Mouse (Mus musculus): ENCODE measurements around the gene Padi6. TPM values are rescaled to one million over a fixed set of nuclear protein-coding genes. Genes with fewer than 3 reads are reported as not detected.
A peak's percentile ranks its signal among the peaks of the same experiment; 100 is the strongest.

Gene Padi6
- polyA plus RNA-seq, 1 experiment: not detected

GRCm38 (mm10) chr4:140726907-140727306, 15.5 kb downstream of the Padi6 start:
- Histone ChIP-seq H3K4me3 (ENCODE audit: insufficient read depth, low read length) (no peak overlapping the region), H3K4me1 (ENCODE audit: control insufficient read depth, insufficient read depth, low read length) (no peaks in the 10 kb centered on the region), H3K27ac (ENCODE audit: insufficient read depth, low read length) (no peak overlapping the region)
- no peak for TF ChIP-seq CTCF (IDR thresholded peaks at IDR 0.05; ENCODE audit: borderline replicate concordance, insufficient read depth, low read length)
- TF ChIP-seq POLR2A (IDR thresholded peaks at IDR 0.05; ENCODE audit: low read depth, low read length): no peak

- TF ChIP-seq POLR2A (IDR thresholded peaks at IDR 0.05; ENCODE audit: low read depth, low read length) (no peak), CTCF (IDR thresholded peaks at IDR 0.05; ENCODE audit: borderline replicate concordance, insufficient read depth, low read length) (no peak)
- no peak overlapping the region for H3K27ac ChIP-seq (ENCODE audit: insufficient read depth, low read length)
- no peaks in the 10 kb centered on the region for H3K4me1 ChIP-seq (ENCODE audit: control insufficient read depth, insufficient read depth, low read length)
- H3K4me3 ChIP-seq (ENCODE audit: insufficient read depth, low read length): no peak overlapping the region
Measured at GRCm38 (mm10) chr4:140724739-140725138, 17.7 kb downstream of the Padi6 start.

GRCm38 (mm10) chr4:140723801-140724200, 18.6 kb downstream of the Padi6 start:
- TF ChIP-seq CTCF (IDR thresholded peaks at IDR 0.05; ENCODE audit: borderline replicate concordance, insufficient read depth, low read length) (0 out of 2 replicates have a peak, but pooled peaks have one; percentile 11), POLR2A (IDR thresholded peaks at IDR 0.05; ENCODE audit: low read depth, low read length) (no peak)
- Histone ChIP-seq H3K27ac (ENCODE audit: insufficient read depth, low read length) (no peak overlapping the region), H3K4me3 (ENCODE audit: insufficient read depth, low read length) (no peak overlapping the region)

GRCm38 (mm10) chr4:140723192-140723591, 19.3 kb downstream of the Padi6 start:
- no peaks in the 10 kb centered on the region for H3K4me1 ChIP-seq (ENCODE audit: control insufficient read depth, insufficient read depth, low read length)
- no peak for TF ChIP-seq CTCF (IDR thresholded peaks at IDR 0.05; ENCODE audit: borderline replicate concordance, insufficient read depth, low read length)
- no peak for TF ChIP-seq POLR2A (IDR thresholded peaks at IDR 0.05; ENCODE audit: low read depth, low read length)
- H3K27ac ChIP-seq (ENCODE audit: insufficient read depth, low read length): no peak overlapping the region
- H3K4me3 ChIP-seq (ENCODE audit: insufficient read depth, low read length): no peak overlapping the region

More at GRCm38 (mm10) chr4:140723801-140724200, 18.6 kb downstream of the Padi6 start:
- no peaks in the 10 kb centered on the region for H3K4me1 ChIP-seq (ENCODE audit: control insufficient read depth, insufficient read depth, low read length)

GRCm38 (mm10) chr4:140722710-140723109, 19.7 kb downstream of the Padi6 start:
- H3K4me3 ChIP-seq (ENCODE audit: insufficient read depth, low read length): no peak overlapping the region
- H3K27ac ChIP-seq (ENCODE audit: insufficient read depth, low read length): no peak overlapping the region
- TF ChIP-seq POLR2A (IDR thresholded peaks at IDR 0.05; ENCODE audit: low read depth, low read length): no peak
- no peak for TF ChIP-seq CTCF (IDR thresholded peaks at IDR 0.05; ENCODE audit: borderline replicate concordance, insufficient read depth, low read length)
- no peaks in the 10 kb centered on the region for H3K4me1 ChIP-seq (ENCODE audit: control insufficient read depth, insufficient read depth, low read length)

- no peak for TF ChIP-seq CTCF (IDR thresholded peaks at IDR 0.05; ENCODE audit: borderline replicate concordance, insufficient read depth, low read length)
- H3K27ac ChIP-seq (ENCODE audit: insufficient read depth, low read length): no peak overlapping the region
- no peaks in the 10 kb centered on the region for H3K4me1 ChIP-seq (ENCODE audit: control insufficient read depth, insufficient read depth, low read length)
- H3K4me3 ChIP-seq (ENCODE audit: insufficient read depth, low read length): no peak overlapping the region
Measured at GRCm38 (mm10) chr4:140721968-140722490, 20.4 kb downstream of the Padi6 start.

GRCm38 (mm10) chr4:140720091-140720490, 22.4 kb downstream of the Padi6 start:
- Histone ChIP-seq H3K4me3 (ENCODE audit: insufficient read depth, low read length) (no peak overlapping the region), H3K27ac (ENCODE audit: insufficient read depth, low read length) (no peak overlapping the region), H3K4me1 (ENCODE audit: control insufficient read depth, insufficient read depth, low read length) (no peaks in the 10 kb centered on the region)
- TF ChIP-seq POLR2A (IDR thresholded peaks at IDR 0.05; ENCODE audit: low read depth, low read length): no peak
- TF ChIP-seq CTCF (IDR thresholded peaks at IDR 0.05; ENCODE audit: borderline replicate concordance, insufficient read depth, low read length): no peak

- Histone ChIP-seq H3K4me1 (ENCODE audit: control insufficient read depth, insufficient read depth, low read length) (no peaks in the 10 kb centered on the region), H3K27ac (ENCODE audit: insufficient read depth, low read length) (no peak overlapping the region), H3K4me3 (ENCODE audit: insufficient read depth, low read length) (no peak overlapping the region)
- TF ChIP-seq CTCF (IDR thresholded peaks at IDR 0.05; ENCODE audit: borderline replicate concordance, insufficient read depth, low read length) (no peak), POLR2A (IDR thresholded peaks at IDR 0.05; ENCODE audit: low read depth, low read length) (no peak)
Measured at GRCm38 (mm10) chr4:140718436-140718835, 24.0 kb downstream of the Padi6 start.

GRCm38 (mm10) chr4:140716994-140717393, 25.4 kb downstream of the Padi6 start:
- no peak for TF ChIP-seq POLR2A (IDR thresholded peaks at IDR 0.05; ENCODE audit: low read depth, low read length)
- TF ChIP-seq CTCF (IDR thresholded peaks at IDR 0.05; ENCODE audit: borderline replicate concordance, insufficient read depth, low read length): no peak
- Histone ChIP-seq H3K4me3 (ENCODE audit: insufficient read depth, low read length) (no peak overlapping the region), H3K27ac (ENCODE audit: insufficient read depth, low read length) (no peak overlapping the region), H3K4me1 (ENCODE audit: control insufficient read depth, insufficient read depth, low read length) (no peaks in the 10 kb centered on the region)

GRCm38 (mm10) chr4:140714586-140714985, 27.9 kb downstream of the Padi6 start:
- TF ChIP-seq POLR2A (IDR thresholded peaks at IDR 0.05; ENCODE audit: low read depth, low read length): no peak
- no peak for TF ChIP-seq CTCF (IDR thresholded peaks at IDR 0.05; ENCODE audit: borderline replicate concordance, insufficient read depth, low read length)
- no peak overlapping the region for H3K4me3 ChIP-seq (ENCODE audit: insufficient read depth, low read length)
- no peaks in the 10 kb centered on the region for H3K4me1 ChIP-seq (ENCODE audit: control insufficient read depth, insufficient read depth, low read length)
- no peak overlapping the region for H3K27ac ChIP-seq (ENCODE audit: insufficient read depth, low read length)
